Mouse (Mus musculus) lung, embryonic 15.5 days (tissue): ENCODE measurements around the gene Shb. TPM values are rescaled to one million over a fixed set of nuclear protein-coding genes. Genes with fewer than 3 reads are reported as not detected.
"Not testable (repeated sequence)": the region's sequence is repeated elsewhere in the genome, so short reads cannot be mapped to it uniquely, and the experiment has no call there.

Experiments
- ATAC-seq: fragments of 200-750 bp; cut with Nextera tagmentation; 2 replicates; pipeline ENCODE4 v1.8.0; 2017; ENCODE audit warnings: moderate number of reproducible peaks, borderline replicate concordance; ENCODE audit not compliant: low FRiP score, low TSS enrichment; ENCODE audit errors: extremely low read depth
- H3K27ac ChIP-seq: fragments of 300-500 bp; sonication (generic); 2 replicates; pipeline ENCODE4 v1.5.1; 2015; ENCODE audit warnings: moderate library complexity, mild to moderate bottlenecking, inconsistent platforms
- H3K27me3 ChIP-seq: fragments of 300-500 bp; sonication (generic); 2 replicates; pipeline ENCODE4 v1.6.1; 2015; ENCODE audit warnings: inconsistent platforms
- H3K36me3 ChIP-seq: fragments of 300-500 bp; sonication (generic); 2 replicates; pipeline ENCODE4 v1.6.1; 2015; ENCODE audit warnings: inconsistent platforms
- H3K4me1 ChIP-seq: fragments of 300-500 bp; sonication (generic); 2 replicates; pipeline ENCODE4 v1.6.1; 2015; ENCODE audit warnings: inconsistent platforms
- H3K4me2 ChIP-seq: fragments of 300-500 bp; sonication (generic); 2 replicates; pipeline ENCODE4 v1.6.1; 2015; ENCODE audit warnings: inconsistent platforms, mild to moderate bottlenecking, moderate library complexity
- H3K4me3 ChIP-seq: fragments of 300-500 bp; sonication (generic); 2 replicates; pipeline ENCODE4 v1.5.1; 2015; ENCODE audit warnings: mild to moderate bottlenecking, inconsistent platforms
- H3K9ac ChIP-seq: fragments of 300-500 bp; sonication (generic); 2 replicates; pipeline ENCODE4 v1.6.1; 2015; ENCODE audit warnings: inconsistent platforms
- H3K9me3 ChIP-seq: fragments of 300-500 bp; sonication (generic); 2 replicates; pipeline ENCODE4 v1.6.1; 2016; ENCODE audit warnings: inconsistent platforms
- WGBS: fragments of 180-500 bp; shearing (Covaris S2); methylation state at CpG from one replicate; pipeline ENCODE4 v1.1.7; 2015; 5-methylcytosine and 5-hydroxymethylcytosine counted together
- polyA plus RNA-seq: library from polyadenylated mRNA; unstranded; fragments of >200 nt; fragmentation: Nextera tagmentation; extraction: Ambion mirVana; gene quantifications from 2 replicates; pipeline ENCODE4 v1.2.1, GENCODE M21; 2015

Shb gene
- polyA plus RNA-seq, 1 experiment from 2014 or later: 13.5 TPM

DNA sequence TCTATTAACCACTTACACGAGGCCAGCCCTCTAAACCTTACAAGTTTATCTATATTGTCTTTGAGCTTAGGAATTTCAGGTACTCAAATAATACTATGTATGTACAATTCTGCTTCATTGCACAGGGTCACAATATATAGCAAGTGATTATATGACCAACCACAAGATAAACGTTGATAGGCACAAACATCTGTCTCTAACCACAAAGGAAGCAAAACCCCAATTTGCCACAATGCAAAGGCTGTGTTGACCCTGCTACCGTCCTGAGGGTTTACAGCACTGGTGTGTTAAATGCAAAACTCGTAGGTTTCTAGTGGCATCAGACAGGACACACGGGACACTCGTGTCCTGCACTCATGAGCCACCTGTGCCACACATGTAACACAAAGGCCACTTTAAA, 136.1 kb downstream of the Shb start:
- not testable (repeated sequence) for H3K4me3 ChIP-seq, ATAC-seq, H3K4me1 ChIP-seq, H3K9me3 ChIP-seq, H3K27me3 ChIP-seq, H3K4me2 ChIP-seq, H3K27ac ChIP-seq, H3K9ac ChIP-seq
- 77% methylated on average over 6 of the region's 6 CpGs for WGBS
- peaks cover 41% of the 10 kb centered on the region for H3K36me3 ChIP-seq

DNA sequence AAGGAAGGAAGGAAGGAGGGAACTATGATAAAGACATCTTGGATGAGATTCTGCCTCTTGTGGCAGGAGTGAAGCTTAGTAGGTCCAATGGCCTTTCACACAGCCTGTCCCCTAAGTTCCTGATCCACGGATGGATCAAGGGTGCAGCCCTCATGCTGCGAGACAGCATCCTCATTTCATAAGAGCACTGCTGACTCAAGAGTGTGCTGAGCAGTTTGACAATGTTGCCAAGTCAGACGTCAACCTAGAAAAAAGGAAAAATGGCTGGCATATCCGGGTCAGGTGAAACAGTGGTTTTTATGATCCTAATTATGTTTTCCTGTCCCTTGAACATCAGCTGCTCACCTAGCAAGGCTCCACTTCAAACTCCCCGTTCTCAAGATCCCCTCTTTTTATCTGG, 138.6 kb downstream of the Shb start:
- no peak overlapping the region for H3K4me2 ChIP-seq
- H3K36me3 ChIP-seq: peaks cover 18% of the 10 kb centered on the region
- H3K27me3 ChIP-seq: no peaks in the 10 kb centered on the region
- no peak overlapping the region for H3K27ac ChIP-seq
- H3K4me1 ChIP-seq: 0 out of 2 replicates have a peak, but pooled peaks cover 4% of the 10 kb centered on the region
- WGBS: 73% methylated on average over 5 of the region's 5 CpGs
- no peak overlapping the region for H3K4me3 ChIP-seq
- ATAC-seq: no peak
- no peak overlapping the region for H3K9ac ChIP-seq
- H3K9me3 ChIP-seq: no peaks in the 10 kb centered on the region

DNA sequence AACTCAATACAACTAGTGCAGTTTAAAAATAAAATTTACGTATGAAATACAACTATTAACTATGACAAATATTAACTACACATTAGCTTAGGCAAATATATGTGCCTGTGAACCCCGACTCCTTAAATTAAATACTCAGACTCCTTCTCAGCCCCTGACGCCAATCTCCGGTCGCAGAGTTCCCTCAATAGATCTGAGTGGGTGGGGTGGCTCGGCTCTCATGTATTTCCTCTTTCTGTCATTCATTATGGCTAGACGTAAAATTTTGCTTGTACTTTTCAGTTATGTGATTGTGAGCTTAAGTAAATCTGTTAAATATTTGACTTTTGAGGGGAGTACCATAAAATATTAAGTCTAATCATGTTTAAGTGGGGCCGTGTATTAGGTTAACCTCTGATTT, 139.3 kb downstream of the Shb start:
- no peaks in the 10 kb centered on the region for H3K9me3 ChIP-seq
- peaks cover 14% of the 10 kb centered on the region for H3K36me3 ChIP-seq
- 49% methylated on average over 8 of the region's 8 CpGs for WGBS
- no peak overlapping the region for H3K9ac ChIP-seq
- ATAC-seq: no peak
- 0 out of 2 replicates have a peak, but pooled peaks cover 4% of the 10 kb centered on the region for H3K4me1 ChIP-seq
- no peaks in the 10 kb centered on the region for H3K27me3 ChIP-seq
- no peak overlapping the region for H3K4me2 ChIP-seq
- H3K4me3 ChIP-seq: no peak overlapping the region
- H3K27ac ChIP-seq: no peak overlapping the region

GRCm38 (mm10) chr4:45392572-45392971, 139.7 kb downstream of the Shb start:
- 45% methylated on average over 11 of the region's 11 CpGs for WGBS
- H3K36me3 ChIP-seq: peaks cover 10% of the 10 kb centered on the region
- ATAC-seq: no peak
- no peak overlapping the region for H3K4me2 ChIP-seq
- no peaks in the 10 kb centered on the region for H3K27me3 ChIP-seq
- no peak overlapping the region for H3K4me3 ChIP-seq
- H3K9ac ChIP-seq: no peak overlapping the region
- no peaks in the 10 kb centered on the region for H3K9me3 ChIP-seq
- no peak overlapping the region for H3K27ac ChIP-seq
- H3K4me1 ChIP-seq: 0 out of 2 replicates have a peak, but pooled peaks cover 4% of the 10 kb centered on the region

- Histone ChIP-seq H3K4me3 (no peak overlapping the region), H3K36me3 (peaks cover 7% of the 10 kb centered on the region), H3K4me2 (no peak overlapping the region), H3K9me3 (no peaks in the 10 kb centered on the region), H3K4me1 (0 out of 2 replicates have a peak, but pooled peaks cover 4% of the 10 kb centered on the region), H3K27ac (no peak overlapping the region), H3K27me3 (no peaks in the 10 kb centered on the region), H3K9ac (no peak overlapping the region)
- WGBS: 64% methylated on average over 4 of the region's 4 CpGs
- no peak for ATAC-seq
Measured at GRCm38 (mm10) chr4:45392099-45392498, 140.2 kb downstream of the Shb start.

- H3K4me1 ChIP-seq, H3K9ac ChIP-seq, H3K9me3 ChIP-seq, ATAC-seq, H3K36me3 ChIP-seq, H3K4me2 ChIP-seq, H3K27ac ChIP-seq, H3K4me3 ChIP-seq, H3K27me3 ChIP-seq: not testable (repeated sequence)
- WGBS: 88% methylated on average over 5 of the region's 5 CpGs
Measured at GRCm38 (mm10) chr4:45387296-45387695, 145.0 kb downstream of the Shb start.

DNA sequence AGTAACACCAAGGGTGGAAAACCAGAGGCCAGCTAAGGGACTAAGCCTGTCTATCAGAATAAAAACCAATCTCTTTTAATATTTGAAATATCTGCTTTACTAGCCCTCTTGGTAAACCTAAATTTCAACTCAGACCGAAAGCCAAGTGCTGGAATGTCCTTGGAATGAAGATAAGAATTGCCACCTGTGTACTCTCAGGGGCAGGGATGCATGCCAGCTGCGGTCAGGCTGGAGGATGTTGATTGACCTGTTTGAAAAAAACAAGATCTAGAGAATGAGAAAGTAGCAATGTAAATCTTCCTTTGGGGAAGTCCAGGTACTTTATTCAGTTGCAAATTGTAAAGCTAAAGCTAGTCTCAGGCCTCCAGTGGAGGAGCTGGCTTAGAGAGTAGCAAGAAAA, 150.1 kb downstream of the Shb start:
- H3K27me3 ChIP-seq, H3K9me3 ChIP-seq, H3K4me2 ChIP-seq, H3K4me3 ChIP-seq, H3K9ac ChIP-seq, H3K36me3 ChIP-seq, ATAC-seq, H3K4me1 ChIP-seq: not testable (repeated sequence)
- H3K27ac ChIP-seq: peak overlapping the region; percentile 61
- WGBS: 39% methylated on average over 2 of the region's 2 CpGs

GRCm38 (mm10) chr4:45380903-45381580, 151.2 kb downstream of the Shb start:
- WGBS: 82% methylated on average over 10 of the region's 10 CpGs
- H3K4me2 ChIP-seq: not testable (repeated sequence)

DNA sequence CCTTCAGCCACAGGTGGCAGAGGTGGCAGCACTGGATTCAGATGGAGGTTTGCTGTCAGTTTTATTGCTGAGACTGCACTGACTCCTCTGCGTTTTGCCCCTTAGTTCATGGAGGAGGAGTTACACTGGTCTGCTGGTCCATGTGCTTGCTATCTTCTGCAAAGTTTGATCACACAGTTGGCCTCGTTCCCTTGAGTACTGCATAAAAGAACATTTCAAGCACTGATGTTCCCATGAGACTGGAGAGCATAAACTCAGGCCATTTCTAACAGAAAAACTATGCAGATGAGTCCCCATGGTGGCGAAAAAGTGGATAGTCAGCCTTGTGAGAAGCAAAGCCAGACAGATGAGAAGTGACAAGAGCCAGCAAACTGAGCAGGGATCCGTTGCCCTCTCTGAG, 155.7 kb downstream of the Shb start:
- Histone ChIP-seq H3K4me3 (no peak overlapping the region), H3K27me3 (no peaks in the 10 kb centered on the region), H3K36me3 (peaks cover 41% of the 10 kb centered on the region), H3K4me2 (no peak overlapping the region), H3K9ac (no peak overlapping the region), H3K27ac (no peak overlapping the region), H3K4me1 (peaks cover 2% of the 10 kb centered on the region; the same call in 1 of the 2 replicates), H3K9me3 (no peaks in the 10 kb centered on the region)
- 78% methylated on average over 4 of the region's 4 CpGs for WGBS
- no peak for ATAC-seq

More at GRCm38 (mm10) chr4:45380903-45381580, 151.2 kb downstream of the Shb start:
- not testable (repeated sequence) for ATAC-seq, H3K9ac ChIP-seq, H3K9me3 ChIP-seq, H3K27me3 ChIP-seq, H3K4me3 ChIP-seq, H3K4me1 ChIP-seq
- H3K27ac ChIP-seq: peak overlapping the region; percentile 61; the same call in 1 of the 2 replicates
- peaks cover 11% of the 10 kb centered on the region for H3K36me3 ChIP-seq

- no peaks in the 10 kb centered on the region for H3K9me3 ChIP-seq
Measured at GRCm38 (mm10) chr4:45374879-45375278, 157.4 kb downstream of the Shb start.

More at GRCm38 (mm10) chr4:45374879-45375278, 157.4 kb downstream of the Shb start:
- Histone ChIP-seq H3K4me2 (no peak overlapping the region), H3K4me3 (no peak overlapping the region), H3K4me1 (peaks cover 3% of the 10 kb centered on the region; the same call in 1 of the 2 replicates), H3K27ac (no peak overlapping the region), H3K27me3 (no peaks in the 10 kb centered on the region), H3K36me3 (peaks cover 48% of the 10 kb centered on the region), H3K9ac (no peak overlapping the region)
- no peak for ATAC-seq
- 54% methylated on average over 5 of the region's 5 CpGs for WGBS
